Mouse (Mus musculus) heart, embryonic 11.5 days (tissue): Measurements from ENCODE around the gene Galnt7. TPM values are rescaled to one million over a fixed set of nuclear protein-coding genes. Genes with fewer than 3 reads are reported as not detected.

Experiments used
- ATAC-seq: fragments of 200-750 bp; cut with Nextera tagmentation; replicated peaks from 2 replicates; pipeline ENCODE4 v1.8.0; 2017; ENCODE audit warnings: moderate library complexity; ENCODE audit not compliant: insufficient number of reproducible peaks, low FRiP score, low TSS enrichment
- H3K27ac ChIP-seq: fragments of 300-500 bp; sonication (generic); 2 replicates; pipeline ENCODE4 v1.5.1; 2014; ENCODE audit warnings: mild to moderate bottlenecking, low read depth, low read length
- H3K27me3 ChIP-seq: fragments of 300-500 bp; sonication (generic); 2 replicates; pipeline ENCODE4 v1.6.1; 2014; ENCODE audit warnings: mild to moderate bottlenecking, low read length, mixed read lengths; ENCODE audit not compliant: control insufficient read depth, insufficient read depth
- H3K36me3 ChIP-seq: fragments of 300-500 bp; sonication (generic); 2 replicates; pipeline ENCODE4 v1.6.1; 2014; ENCODE audit warnings: mild to moderate bottlenecking, low read length, moderate library complexity, mixed read lengths; ENCODE audit not compliant: control insufficient read depth, insufficient read depth
- H3K4me1 ChIP-seq: fragments of 300-500 bp; sonication (generic); 2 replicates; pipeline ENCODE4 v1.6.1; 2014; ENCODE audit warnings: low read length; ENCODE audit not compliant: control insufficient read depth, insufficient read depth
- H3K4me2 ChIP-seq: fragments of 300-500 bp; sonication (generic); 2 replicates; pipeline ENCODE4 v1.6.1; 2014; ENCODE audit warnings: mild to moderate bottlenecking, moderate library complexity
- H3K4me3 ChIP-seq: fragments of 300-500 bp; sonication (generic); 2 replicates; pipeline ENCODE4 v1.5.1; 2014; ENCODE audit warnings: low read depth, low read length
- H3K9ac ChIP-seq: fragments of 300-500 bp; sonication (generic); 2 replicates; pipeline ENCODE4 v1.6.1; 2014; ENCODE audit warnings: mild to moderate bottlenecking, low read depth, low read length, moderate library complexity
- H3K9me3 ChIP-seq: fragments of 300-500 bp; sonication (generic); replicated peaks from 2 replicates; pipeline ENCODE4 v1.6.1; 2016; ENCODE audit warnings: low read length; ENCODE audit not compliant: control insufficient read depth
- WGBS: fragments of 180-500 bp; shearing (Covaris S2); extraction: QIAGEN DNeasy Blood & Tissue Kit; methylation state at CpG from one replicate; pipeline ENCODE4 v1.1.7; 2014; ENCODE audit not compliant: insufficient replicate concordance; 5-methylcytosine and 5-hydroxymethylcytosine counted together
- polyA plus RNA-seq: library from polyadenylated mRNA; unstranded; fragments of >200 nt; fragmentation: Nextera tagmentation; extraction: Ambion mirVana; gene quantifications from 2 replicates; pipeline ENCODE4 v1.2.1, GENCODE M21; 2014

Gene Galnt7
- polyA plus RNA-seq, 1 experiment from 2014 or later: 8.2 TPM

GRCm38 (mm10) chr8:57623051-57623450 lies 29.8 kb downstream of the Galnt7 start:
- no peak overlapping the region for H3K27ac ChIP-seq
- no peaks in the 10 kb centered on the region for H3K4me1 ChIP-seq
- H3K36me3 ChIP-seq: no peaks in the 10 kb centered on the region
- H3K4me3 ChIP-seq: no peak overlapping the region
- 90% methylated on average over 3 of the region's 3 CpGs for WGBS
- no peaks in the 10 kb centered on the region for H3K9me3 ChIP-seq
- no peak overlapping the region for H3K9ac ChIP-seq
- H3K4me2 ChIP-seq: no peak overlapping the region
- no peak for ATAC-seq
- H3K27me3 ChIP-seq: peaks cover 13% of the 10 kb centered on the region; the same call in 1 of the 2 replicates

- H3K4me1 ChIP-seq: 0 out of 2 replicates have a peak, but pooled peaks cover 5% of the 10 kb centered on the region
- no peak for ATAC-seq
- no peaks in the 10 kb centered on the region for H3K9me3 ChIP-seq
- no peaks in the 10 kb centered on the region for H3K36me3 ChIP-seq
- no peak overlapping the region for H3K4me3 ChIP-seq
- WGBS: 65% methylated on average over 5 of the region's 5 CpGs
- peaks cover 35% of the 10 kb centered on the region for H3K27me3 ChIP-seq
- H3K27ac ChIP-seq: no peak overlapping the region
- no peak overlapping the region for H3K9ac ChIP-seq
- no peak overlapping the region for H3K4me2 ChIP-seq
Observed at GRCm38 (mm10) chr8:57616965-57617364, 35.9 kb downstream of the Galnt7 start.

GRCm38 (mm10) chr8:57615016-57615657 lies 37.7 kb downstream of the Galnt7 start:
- no peak overlapping the region for H3K4me3 ChIP-seq
- peaks cover 29% of the 10 kb centered on the region for H3K27me3 ChIP-seq
- H3K27ac ChIP-seq: no peak overlapping the region
- 59% methylated on average over 15 of the region's 15 CpGs for WGBS
- no peak overlapping the region for H3K9ac ChIP-seq
- peaks cover 5% of the 10 kb centered on the region; the same call in 1 of the 2 replicates for H3K4me1 ChIP-seq
- H3K36me3 ChIP-seq: no peaks in the 10 kb centered on the region
- H3K9me3 ChIP-seq: no peaks in the 10 kb centered on the region
- H3K4me2 ChIP-seq: no peak overlapping the region
- no peak for ATAC-seq

- 19% methylated on average over 7 of the region's 7 CpGs for WGBS
Observed at GRCm38 (mm10) chr8:57611419-57611977, 41.3 kb downstream of the Galnt7 start.

GRCm38 (mm10) chr8:57610706-57611418 lies 42.0 kb downstream of the Galnt7 start:
- Histone ChIP-seq H3K4me1 (peaks cover 5% of the 10 kb centered on the region; the same call in 1 of the 2 replicates), H3K27me3 (peaks cover 25% of the 10 kb centered on the region), H3K36me3 (no peaks in the 10 kb centered on the region), H3K4me3 (no peak overlapping the region), H3K9ac (no peak overlapping the region), H3K9me3 (no peaks in the 10 kb centered on the region), H3K27ac (no peak overlapping the region), H3K4me2 (no peak overlapping the region)
- no peak for ATAC-seq
- WGBS: 75% methylated on average over 10 of the region's 11 CpGs

More at GRCm38 (mm10) chr8:57611419-57611977, 41.3 kb downstream of the Galnt7 start:
- Histone ChIP-seq H3K36me3 (no peaks in the 10 kb centered on the region), H3K4me1 (peaks cover 5% of the 10 kb centered on the region; the same call in 1 of the 2 replicates), H3K27ac (no peak overlapping the region), H3K9me3 (no peaks in the 10 kb centered on the region), H3K27me3 (peaks cover 23% of the 10 kb centered on the region), H3K4me2 (no peak overlapping the region), H3K9ac (no peak overlapping the region), H3K4me3 (no peak overlapping the region)
- ATAC-seq: no peak

GRCm38 (mm10) chr8:57602511-57602910 lies 50.3 kb downstream of the Galnt7 start:
- Histone ChIP-seq H3K4me3 (no peak overlapping the region), H3K9ac (no peak overlapping the region), H3K36me3 (no peaks in the 10 kb centered on the region), H3K4me2 (no peak overlapping the region), H3K9me3 (no peaks in the 10 kb centered on the region), H3K27me3 (peaks cover 10% of the 10 kb centered on the region), H3K27ac (no peak overlapping the region), H3K4me1 (peaks cover 5% of the 10 kb centered on the region; the same call in 1 of the 2 replicates)
- no peak for ATAC-seq
- WGBS: 59% methylated on average over 5 of the region's 5 CpGs

GRCm38 (mm10) chr8:57601987-57602418 lies 50.8 kb downstream of the Galnt7 start:
- Histone ChIP-seq H3K36me3 (no peaks in the 10 kb centered on the region), H3K4me3 (no peak overlapping the region), H3K27ac (no peak overlapping the region), H3K27me3 (peaks cover 10% of the 10 kb centered on the region), H3K4me1 (peaks cover 5% of the 10 kb centered on the region; the same call in 1 of the 2 replicates), H3K9ac (no peak overlapping the region), H3K4me2 (no peak overlapping the region), H3K9me3 (no peaks in the 10 kb centered on the region)
- ATAC-seq: no peak
- WGBS: 64% methylated on average over 12 of the region's 12 CpGs

- H3K27me3 ChIP-seq: peaks cover 3% of the 10 kb centered on the region; the same call in 1 of the 2 replicates
- no peaks in the 10 kb centered on the region for H3K36me3 ChIP-seq
- ATAC-seq: no peak
- peak overlapping the region; percentile 58 for H3K4me2 ChIP-seq
- no peaks in the 10 kb centered on the region for H3K9me3 ChIP-seq
- 21% methylated on average over 22 of the region's 22 CpGs for WGBS
- peaks cover 5% of the 10 kb centered on the region; the same call in 1 of the 2 replicates for H3K4me1 ChIP-seq
- H3K27ac ChIP-seq: no peak overlapping the region
- H3K4me3 ChIP-seq: peak overlapping the region; percentile 23
- no peak overlapping the region for H3K9ac ChIP-seq
Observed at GRCm38 (mm10) chr8:57599813-57600555, 52.8 kb downstream of the Galnt7 start.
